Mouse (Mus musculus) 3T3-L1 (cell line): ENCODE data around the gene Usp20.
A peak's percentile ranks its signal among the peaks of the same experiment; 100 is the strongest.

Experiments used
- DNase-seq: peaks from one replicate; pipeline ENCODE4 v3.0.0-alpha.2; 2015; ENCODE audit warnings: low read depth, low spot score

Gene Usp20

GRCm38 (mm10) chr2:30985111-30986020, 3.3 kb downstream of the Usp20 start:
- DNase-seq, result peak; percentile 93

GRCm38 (mm10) chr2:30990221-30990620, 8.1 kb downstream of the Usp20 start:
- no peak for DNase-seq

GRCm38 (mm10) chr2:30994853-30995252, 12.8 kb downstream of the Usp20 start:
- no peak for DNase-seq

DNA sequence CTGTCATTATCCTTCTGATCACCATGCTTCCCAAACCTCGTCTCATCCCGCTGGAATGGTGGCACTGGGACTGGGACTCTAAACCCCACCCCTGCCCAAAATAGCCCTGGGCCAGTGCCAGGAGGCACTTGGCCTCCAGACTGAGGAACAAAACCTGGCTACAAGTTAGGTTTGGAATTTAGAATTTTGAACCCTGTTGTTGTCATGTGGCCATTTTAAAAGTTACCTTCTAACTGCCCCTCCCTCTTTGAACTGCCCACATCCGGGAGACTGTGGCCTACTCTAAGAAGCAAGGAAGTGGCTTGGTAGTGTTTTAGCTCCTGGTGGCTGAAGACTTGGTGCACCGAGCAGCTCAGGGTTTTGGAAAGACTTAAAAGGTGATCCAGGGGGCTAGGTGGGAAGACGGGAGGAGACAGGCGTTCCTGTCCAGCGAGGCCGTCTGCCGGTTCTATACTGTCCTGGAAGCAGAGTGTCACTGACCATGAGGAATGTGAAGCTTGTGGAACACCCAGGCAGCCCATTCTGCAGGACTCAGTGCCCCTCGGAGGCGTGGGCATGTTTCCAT, 13.4 kb downstream of the Usp20 start:
- DNase-seq, result peak; percentile 38

DNA sequence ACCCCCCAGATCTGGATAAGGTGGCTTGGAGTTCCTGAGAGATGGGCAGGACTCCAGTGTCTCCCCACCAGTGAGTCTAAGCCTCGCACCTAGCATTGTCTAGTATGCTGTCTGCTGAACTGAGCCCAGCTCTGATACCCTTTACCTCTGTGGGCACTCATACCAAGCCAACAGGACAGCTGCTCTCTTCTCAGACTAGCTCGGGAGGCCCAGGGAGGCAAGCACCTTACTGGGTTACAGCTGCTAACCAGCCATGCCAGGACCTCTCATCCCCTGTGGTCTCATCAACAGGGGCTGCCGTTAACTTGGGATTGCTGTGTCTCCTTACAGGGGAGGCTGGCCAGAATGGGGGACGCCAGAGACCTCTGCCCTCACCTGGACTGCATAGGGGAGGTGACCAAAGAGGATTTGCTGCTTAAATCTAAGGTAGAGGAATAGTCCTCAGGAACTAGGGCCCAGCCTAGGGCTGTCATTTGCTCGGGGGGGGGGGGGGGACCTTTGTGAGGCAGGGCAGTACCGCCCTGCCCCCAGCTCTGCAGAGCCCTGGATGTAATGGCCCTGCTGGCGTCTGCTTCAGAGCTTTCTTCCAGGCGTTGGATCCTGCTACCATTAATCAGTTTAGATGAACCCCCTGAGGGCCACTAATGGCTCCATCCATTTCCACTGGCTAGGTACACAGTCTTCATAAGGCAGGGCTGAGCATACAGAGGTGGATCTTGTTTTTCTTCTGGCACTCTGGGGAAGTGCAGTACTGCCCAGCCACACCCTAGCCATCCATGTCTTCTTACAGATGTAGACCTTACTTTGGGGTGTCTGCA, 16.6 kb downstream of the Usp20 start:
- DNase-seq, result no peak

GRCm38 (mm10) chr2:31002857-31003256, 20.8 kb downstream of the Usp20 start:
- no peak for DNase-seq

- DNase-seq, result peak; percentile 26
Measured at GRCm38 (mm10) chr2:31005453-31005852, 23.4 kb downstream of the Usp20 start.

DNA sequence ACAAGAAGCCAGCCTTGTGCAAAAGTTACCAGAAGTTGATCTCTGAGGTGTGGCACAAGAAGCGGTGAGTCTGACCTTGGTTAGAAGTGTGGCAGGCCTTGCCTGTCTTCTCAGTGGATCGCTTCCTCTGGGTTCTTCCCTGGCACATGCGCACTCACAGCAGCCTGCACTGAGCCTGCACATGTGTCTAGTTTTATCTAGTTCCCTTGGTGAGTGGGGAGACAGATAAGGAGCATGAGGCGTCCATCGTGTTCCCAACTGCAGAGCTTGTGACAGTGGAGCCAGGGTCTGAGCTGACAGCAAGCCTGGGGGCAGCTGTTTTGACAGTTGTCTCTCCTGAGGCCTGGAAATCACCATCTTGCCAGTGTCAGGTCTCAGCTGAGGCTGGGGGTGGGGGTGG, 24.4 kb downstream of the Usp20 start:
- DNase-seq, result no peak

DNA sequence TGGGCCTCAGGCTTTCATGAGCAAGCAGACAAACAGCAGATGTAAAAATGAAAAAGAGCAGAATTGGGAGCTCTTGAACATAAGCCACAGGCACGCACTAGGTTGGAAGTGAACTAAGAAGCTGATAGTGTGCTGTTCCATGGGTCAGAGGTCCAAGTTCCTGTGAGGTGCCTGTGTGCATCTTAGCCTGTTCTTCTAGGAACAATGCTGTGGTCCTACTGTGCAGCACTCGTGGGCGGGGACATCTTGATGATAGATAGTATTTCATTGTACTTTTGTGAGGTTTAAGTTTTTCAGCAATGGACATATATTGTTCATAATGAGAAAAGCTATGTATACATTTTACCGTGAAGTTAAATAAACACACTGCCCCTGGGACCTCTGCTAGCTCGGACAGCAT, 25.1 kb downstream of the Usp20 start:
- DNase-seq, result no peak

GRCm38 (mm10) chr2:31013371-31014120, 31.5 kb downstream of the Usp20 start:
- DNase-seq, result peak; percentile 91

DNA sequence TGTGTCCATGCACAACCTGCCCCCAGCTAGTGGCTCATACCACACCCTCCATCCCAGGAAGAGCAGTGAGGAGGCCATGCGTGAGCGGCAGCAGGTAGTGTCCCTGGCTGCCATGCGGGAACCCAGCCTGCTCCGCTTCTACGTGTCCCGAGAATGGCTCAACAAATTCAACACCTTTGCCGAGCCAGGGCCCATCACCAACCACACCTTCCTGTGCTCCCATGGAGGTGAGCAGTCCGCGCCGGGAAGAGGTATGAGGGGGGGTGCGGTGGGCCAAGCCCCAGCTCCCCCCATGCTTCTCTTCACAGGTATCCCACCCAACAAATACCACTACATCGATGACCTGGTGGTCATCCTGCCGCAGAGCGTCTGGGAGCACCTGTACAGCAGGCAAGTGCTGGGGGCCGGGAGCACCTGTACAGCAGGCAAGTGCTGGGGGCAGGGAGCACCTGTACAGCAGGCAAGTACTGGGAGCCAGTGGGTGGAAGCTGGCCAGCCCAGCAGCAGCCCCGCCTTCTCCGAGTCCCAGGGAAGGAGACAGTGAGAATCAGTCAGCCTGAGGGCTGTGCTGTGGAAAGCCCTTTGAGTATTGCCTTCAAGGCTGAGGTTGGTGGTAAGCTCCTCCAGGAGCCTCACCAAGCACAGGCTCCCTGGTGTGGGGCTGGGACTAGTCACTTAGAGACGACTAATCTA, 35.7 kb downstream of the Usp20 start:
- no peak for DNase-seq

- DNase-seq, result no peak
Measured at GRCm38 (mm10) chr2:31018519-31018918, 36.4 kb downstream of the Usp20 start.

- DNase-seq, result no peak
Measured at GRCm38 (mm10) chr2:31019011-31019410, 36.9 kb downstream of the Usp20 start.

GRCm38 (mm10) chr2:31020202-31020601, 38.1 kb downstream of the Usp20 start:
- DNase-seq, result no peak

- DNase-seq, result no peak
Measured at GRCm38 (mm10) chr2:31023940-31024339, 41.9 kb downstream of the Usp20 start.

GRCm38 (mm10) chr2:31024618-31025370, 42.7 kb downstream of the Usp20 start:
- DNase-seq, result peak; percentile 77

- DNase-seq, result no peak
Measured at GRCm38 (mm10) chr2:31025458-31025857, 43.4 kb downstream of the Usp20 start.

- DNase-seq, result peak; percentile 72
Measured at GRCm38 (mm10) chr2:31026642-31027041, 44.6 kb downstream of the Usp20 start.

DNA sequence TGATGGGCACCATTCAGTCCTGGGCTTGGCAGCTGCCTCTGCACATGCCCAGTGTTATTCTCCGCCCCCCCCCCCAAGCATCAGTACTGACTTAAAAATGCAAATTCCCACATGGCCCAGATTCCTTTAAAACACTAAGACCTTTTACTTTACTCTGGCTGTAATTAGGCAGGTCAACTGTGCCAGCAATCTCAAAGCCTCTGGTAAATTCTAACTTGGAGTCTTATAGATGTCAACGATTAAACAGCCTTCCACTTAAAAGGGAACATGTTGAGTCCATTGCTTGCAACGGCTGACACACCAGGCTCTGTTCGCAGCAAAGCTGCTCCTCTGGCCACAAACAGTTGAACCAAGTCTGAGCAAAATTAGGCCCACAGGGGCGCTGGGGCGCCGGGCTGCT, 49.9 kb downstream of the Usp20 start:
- no peak for DNase-seq

- DNase-seq, result no peak
Measured at GRCm38 (mm10) chr2:31036811-31037210, 54.7 kb downstream of the Usp20 start.
